Mouse (Mus musculus) megakaryocyte, embryonic 14.5 days (primary cell): ENCODE measurements around the gene Sulf2.

Experiments used
- FLI1 ChIP-seq: IDR thresholded peaks from 2 replicates; pipeline ENCODE4 v1.6.1; 2012; ENCODE audit warnings: low read length, inconsistent platforms, mixed read lengths
- GATA1 ChIP-seq: IDR thresholded peaks from 3 replicates; pipeline ENCODE4 v1.6.1; 2012; ENCODE audit warnings: mixed read lengths, low read length, inconsistent platforms, borderline replicate concordance

- TF ChIP-seq GATA1 (no peak), FLI1 (no peak)
These were observed 131.4 kb downstream of the Sulf2 start for GRCm38 (mm10) chr2:166024079-166024478.
